Mouse (Mus musculus): ENCODE results near the gene Mbd6.

The Mbd6 gene

GRCm38 (mm10) chr10:127262548-127263398, 26.0 kb downstream of the Mbd6 start, which contains the start of gene Kif5a:
Kif5a (minus strand) TSS chr10:127263348.
- DNase-seq = peak; percentile 24 to 69

- no peak for DNase-seq
These were observed 26.9 kb downstream of the Mbd6 start for GRCm38 (mm10) chr10:127261706-127262547.

- no peak for DNase-seq
These were observed 30.3 kb downstream of the Mbd6 start for GRCm38 (mm10) chr10:127258489-127258888.

- no peak for DNase-seq
These were observed 31.0 kb downstream of the Mbd6 start for GRCm38 (mm10) chr10:127257790-127258189.

- DNase-seq = peak; percentile 57 to 81
These were observed 33.0 kb downstream of the Mbd6 start for GRCm38 (mm10) chr10:127255625-127256345.

- no peak for DNase-seq
These were observed 38.0 kb downstream of the Mbd6 start for GRCm38 (mm10) chr10:127250810-127251209.

GRCm38 (mm10) chr10:127238241-127238824, 50.5 kb downstream of the Mbd6 start:
- DNase-seq = no peak

- DNase-seq = peak in 1 of 2 experiments; percentile 30
These were observed 52.3 kb downstream of the Mbd6 start for GRCm38 (mm10) chr10:127236541-127236940.

- DNase-seq = peak in 1 of 2 experiments; percentile 45
These were observed 55.7 kb downstream of the Mbd6 start for GRCm38 (mm10) chr10:127233141-127233540.

Data from kidney, postnatal 36 days (tissue).